Mouse (Mus musculus): ENCODE data around the gene Sept5. TPM values are rescaled to one million over a fixed set of nuclear protein-coding genes. Genes with fewer than 3 reads are reported as not detected.

The Sept5 gene
- polyA plus RNA-seq, 1 experiment from 2014 or later, result 84.4 TPM

DNA sequence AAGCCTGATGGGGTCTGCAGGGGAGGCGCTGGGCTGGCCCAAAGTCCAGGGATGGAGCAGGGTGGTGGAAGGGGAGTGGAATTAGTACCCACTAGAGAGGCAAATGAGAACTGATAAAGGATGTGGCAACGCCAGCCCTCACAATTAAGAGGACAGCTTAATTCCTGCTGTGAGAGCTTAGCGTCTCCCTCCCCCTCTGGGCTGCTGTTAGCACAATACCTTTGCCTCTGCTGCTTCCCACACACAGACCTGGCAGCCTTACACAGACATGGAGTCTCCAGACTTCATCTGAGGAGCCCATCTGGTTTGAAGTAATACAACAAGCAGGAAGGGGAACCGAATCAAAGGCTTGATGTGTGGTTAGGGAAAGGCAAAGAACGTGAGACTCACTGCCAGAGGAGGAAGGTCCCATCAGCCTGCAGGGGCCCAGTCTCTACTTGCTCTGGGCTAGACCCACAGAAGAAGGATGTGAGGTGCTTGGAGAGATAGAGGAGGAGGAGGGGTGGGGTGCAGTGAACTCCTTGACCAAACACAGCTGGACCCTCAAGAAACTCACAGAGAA lies 52.1 kb downstream of the Sept5 start:
- no peak for ATAC-seq (ENCODE audit: low FRiP score, low read depth)
- H3K27me3 ChIP-seq, result peaks cover 50% of the 10 kb centered on the region
- H3K9me3 ChIP-seq, result no peaks in the 10 kb centered on the region

DNA sequence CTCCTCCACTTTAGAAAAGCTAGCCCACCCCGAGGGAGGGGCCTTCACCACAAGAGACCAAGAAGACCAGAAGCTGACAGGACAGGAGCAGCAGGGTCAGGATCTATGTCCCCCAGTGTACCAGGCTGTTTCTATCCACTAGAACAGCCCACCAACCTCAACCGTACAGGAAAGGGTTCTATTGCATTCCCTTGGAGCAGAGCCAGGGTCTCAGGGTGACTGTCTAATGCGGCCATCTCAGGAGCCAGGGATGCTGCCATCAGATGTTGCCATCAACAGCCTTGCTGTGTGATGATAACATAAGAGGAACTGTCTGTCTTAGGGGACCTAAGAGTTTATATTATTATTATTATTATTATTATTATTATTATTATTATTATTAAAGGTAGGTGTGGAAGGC lies 52.7 kb downstream of the Sept5 start:
- no peak overlapping the region for H3K4me2 ChIP-seq (replicated peaks)
- H3K4me1 ChIP-seq, result peaks cover 10% of the 10 kb centered on the region
- H3K4me3 ChIP-seq, result no peak overlapping the region
- no peak for ATAC-seq (ENCODE audit: low FRiP score, low read depth)
- no peaks in the 10 kb centered on the region for H3K36me3 ChIP-seq
- WGBS, result 49% methylated on average over 3 of the region's 3 CpGs
- H3K9me3 ChIP-seq, result no peaks in the 10 kb centered on the region
- peaks cover 44% of the 10 kb centered on the region for H3K27me3 ChIP-seq
- H3K9ac ChIP-seq (replicated peaks), result no peak overlapping the region
- H3K27ac ChIP-seq (replicated peaks), result no peak overlapping the region

More for the DNA sequence above, 52.1 kb downstream of the Sept5 start:
- 8% methylated on average over 5 of the region's 5 CpGs for WGBS
- Histone ChIP-seq H3K9ac (replicated peaks) (no peak overlapping the region), H3K4me1 (peaks cover 14% of the 10 kb centered on the region), H3K27ac (replicated peaks) (no peak overlapping the region), H3K36me3 (no peaks in the 10 kb centered on the region), H3K4me3 (no peak overlapping the region), H3K4me2 (replicated peaks) (no peak overlapping the region)

DNA sequence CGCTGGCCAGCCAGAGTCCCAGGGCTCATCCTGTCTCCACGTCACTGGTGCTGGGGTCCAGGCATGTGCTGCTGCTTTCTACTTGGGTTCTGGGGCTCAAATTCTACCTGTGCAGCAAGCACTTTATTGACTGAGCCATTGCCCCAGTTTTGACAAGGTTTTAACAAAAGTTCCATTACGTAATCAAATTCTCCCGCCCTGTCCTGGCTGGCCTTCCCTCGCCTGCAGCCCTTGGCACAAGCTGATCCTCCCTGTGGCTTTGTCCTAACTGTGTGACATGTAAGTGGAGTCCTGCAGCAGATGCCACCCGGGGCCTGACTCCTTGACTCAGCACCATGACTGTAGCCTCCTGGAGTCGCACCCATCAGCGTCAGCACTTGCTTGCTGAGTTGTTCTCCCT lies 55.6 kb downstream of the Sept5 start:
- Histone ChIP-seq H3K4me2 (replicated peaks) (no peak overlapping the region), H3K27ac (replicated peaks) (no peak overlapping the region), H3K27me3 (peaks cover 16% of the 10 kb centered on the region), H3K4me3 (no peak overlapping the region), H3K9me3 (no peaks in the 10 kb centered on the region), H3K36me3 (no peaks in the 10 kb centered on the region), H3K4me1 (no peaks in the 10 kb centered on the region), H3K9ac (replicated peaks) (no peak overlapping the region)
- WGBS, result 76% methylated on average over 8 of the region's 8 CpGs
- ATAC-seq (ENCODE audit: low FRiP score, low read depth), result no peak

Other genes with a start within 250 kb of the Sept5 start
- gene Txnrd2, start 203.6 kb downstream of the Sept5 start, polyA plus RNA-seq (2016; fragmentation: Nextera tagmentation; extraction: Ambion mirVana), result 22.5 and 23.8 TPM in 2 replicates
- 54.9 and 60.1 TPM in 2 replicates for gene Comt, start 203.1 kb downstream of the Sept5 start, polyA plus RNA-seq (2016; fragmentation: Nextera tagmentation; extraction: Ambion mirVana)
- 11.0 and 11.2 TPM in 2 replicates for gene Gnb1l, start 131.2 kb downstream of the Sept5 start, polyA plus RNA-seq (2016; fragmentation: Nextera tagmentation; extraction: Ambion mirVana)
- 2.1 TPM in 2 replicates for gene Rtl10, start 131.1 kb downstream of the Sept5 start, polyA plus RNA-seq (2016; fragmentation: Nextera tagmentation; extraction: Ambion mirVana)
- 1.4 and 2.0 TPM in 2 replicates for gene Tbx1, start 39.3 kb downstream of the Sept5 start, polyA plus RNA-seq (2016; fragmentation: Nextera tagmentation; extraction: Ambion mirVana)
- 7.0 and 8.5 TPM in 2 replicates for gene Gp1bb, start 7.6 kb downstream of the Sept5 start, polyA plus RNA-seq (2016; fragmentation: Nextera tagmentation; extraction: Ambion mirVana)
- gene Gm49601, start 3.5 kb downstream of the Sept5 start, polyA plus RNA-seq (2016; fragmentation: Nextera tagmentation; extraction: Ambion mirVana), result 10.9 and 13.5 TPM in 2 replicates
- gene Cldn5, start 146.9 kb upstream of the Sept5 start, polyA plus RNA-seq (2016; fragmentation: Nextera tagmentation; extraction: Ambion mirVana), result 34.6 and 39.2 TPM in 2 replicates
- gene Ufd1, start 181.8 kb upstream of the Sept5 start, polyA plus RNA-seq (2016; fragmentation: Nextera tagmentation; extraction: Ambion mirVana), result 104 and 107 TPM in 2 replicates
- 41.3 and 42.1 TPM in 2 replicates for gene Cdc45, start 182.0 kb upstream of the Sept5 start, polyA plus RNA-seq (2016; fragmentation: Nextera tagmentation; extraction: Ambion mirVana)
- 23.6 and 25.8 TPM in 2 replicates for gene 2510002D24Rik, start 206.6 kb upstream of the Sept5 start, polyA plus RNA-seq (2016; fragmentation: Nextera tagmentation; extraction: Ambion mirVana)
- gene Gm28539, start 206.6 kb upstream of the Sept5 start, polyA plus RNA-seq (2016; fragmentation: Nextera tagmentation; extraction: Ambion mirVana), result not detected in 2 replicates
- gene Mrpl40, start 246.9 kb upstream of the Sept5 start, polyA plus RNA-seq (2016; fragmentation: Nextera tagmentation; extraction: Ambion mirVana), result 77.0 and 92.1 TPM in 2 replicates
- gene Hira, start 247.1 kb upstream of the Sept5 start, polyA plus RNA-seq (2016; fragmentation: Nextera tagmentation; extraction: Ambion mirVana), result 27.6 and 29.2 TPM in 2 replicates